Mouse (Mus musculus): ENCODE results near the gene Ccdc90b.
A peak's percentile ranks its signal among the peaks of the same experiment; 100 is the strongest.

Ccdc90b gene

DNA sequence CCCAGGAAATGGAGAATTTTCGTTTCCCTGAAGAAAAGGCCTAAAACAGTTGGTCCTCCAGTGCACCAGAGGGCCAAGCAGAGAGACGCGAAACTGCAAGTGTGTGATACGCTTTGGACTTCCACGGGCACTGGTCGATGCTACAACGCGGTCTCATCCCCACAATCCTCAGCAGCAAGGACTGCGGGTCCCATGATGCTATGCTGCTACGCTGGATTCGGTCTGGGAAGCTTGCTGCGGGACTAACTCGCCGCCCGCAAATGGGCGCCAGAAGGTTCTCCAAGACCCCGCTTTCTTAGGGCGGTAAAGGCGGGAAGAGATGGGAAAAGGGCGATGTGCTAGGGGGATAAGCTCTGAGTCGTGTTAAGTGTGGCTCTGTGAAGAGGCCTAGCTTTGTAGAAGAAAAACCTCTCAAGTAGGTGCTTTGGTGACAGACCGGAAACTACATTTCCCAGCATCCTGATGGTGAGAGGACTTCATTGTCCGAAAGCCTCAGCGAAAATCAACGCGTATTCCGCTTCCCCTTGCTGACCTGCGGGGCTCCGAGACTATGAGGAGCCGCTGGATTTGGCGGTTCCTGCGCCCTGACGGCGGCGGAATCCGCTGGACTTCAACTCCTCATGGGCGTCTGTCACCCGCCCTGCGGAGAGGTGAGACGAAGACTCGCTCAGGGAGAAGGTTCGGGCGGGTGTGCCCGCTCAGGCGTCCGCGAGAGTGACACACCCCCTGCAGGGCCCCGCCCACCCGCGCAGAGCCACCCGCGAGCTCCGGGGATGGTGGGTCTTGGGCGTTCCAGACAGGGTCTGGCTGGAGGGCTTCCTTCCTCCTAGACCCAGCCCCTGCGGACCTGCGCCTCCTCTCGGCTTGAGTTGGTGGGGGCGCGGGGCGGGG, at the start of gene Ccdc90b:
Gene Ccdc90b (plus strand): TSS at position 164 of the 891 bp plus-strand sequence.
- peak; percentile 91 for DNase-seq (ENCODE audit: low spot score)

DNA sequence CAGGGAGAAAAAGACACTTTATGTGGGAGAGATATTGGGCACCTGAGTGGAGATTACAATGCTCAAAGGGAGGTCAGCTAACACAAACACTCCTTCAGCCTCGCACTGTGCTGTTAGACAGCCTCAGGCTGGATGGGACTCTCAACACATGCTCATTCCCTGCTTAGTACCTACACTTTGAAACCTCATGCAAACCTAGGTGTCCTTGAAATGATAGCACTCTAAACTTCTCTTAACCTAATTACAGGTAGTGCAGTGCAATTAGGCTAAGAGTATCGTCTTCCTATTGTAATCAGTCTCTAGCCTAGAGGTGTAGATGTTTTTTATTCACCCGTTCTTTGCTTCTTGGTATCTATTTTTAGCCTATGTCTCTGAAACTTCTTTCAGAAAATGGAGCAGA, 40.6 kb upstream of the Ccdc90b start:
- no peak for DNase-seq (ENCODE audit: low spot score)

DNA sequence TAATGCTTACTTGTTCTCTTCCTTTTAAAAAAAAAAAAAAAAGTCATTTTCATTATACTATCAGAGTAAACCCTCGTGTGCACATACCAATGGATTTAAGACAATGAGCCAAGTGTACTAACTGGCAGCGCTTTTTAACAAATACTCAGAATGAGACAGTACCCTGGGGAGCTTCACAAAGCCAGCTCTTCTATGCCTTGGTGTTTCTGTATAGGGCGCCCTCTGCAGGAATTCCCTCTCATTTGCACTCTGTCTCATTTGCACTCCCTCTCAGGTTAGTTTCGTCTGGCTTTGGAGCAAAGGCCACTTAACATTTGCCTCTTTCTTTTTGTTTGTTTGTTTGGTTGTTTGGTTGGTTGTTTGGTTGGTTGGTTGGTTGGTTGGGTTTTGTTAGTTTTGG, 40.1 kb upstream of the Ccdc90b start:
- no peak for DNase-seq (ENCODE audit: low spot score)

DNA sequence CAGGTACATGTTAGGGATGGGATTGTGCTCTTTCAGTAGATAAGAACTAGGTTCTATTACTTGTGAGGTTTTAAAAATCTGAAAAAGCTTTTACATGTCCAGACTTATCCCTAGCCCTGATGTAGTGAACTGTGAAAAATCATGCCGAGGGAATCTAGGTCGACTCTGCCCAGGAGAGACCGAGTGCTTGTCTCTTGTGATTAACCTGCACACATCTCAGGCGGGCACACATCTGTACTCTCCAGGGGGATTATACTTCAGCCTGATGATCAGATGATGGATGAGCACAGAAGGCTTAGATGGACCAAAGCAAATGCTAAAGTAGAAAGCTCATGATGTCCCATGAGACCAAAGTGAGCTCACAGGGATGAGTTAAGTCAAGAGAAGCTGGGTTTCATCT, 31.7 kb upstream of the Ccdc90b start:
- no peak for DNase-seq (ENCODE audit: low spot score)

DNA sequence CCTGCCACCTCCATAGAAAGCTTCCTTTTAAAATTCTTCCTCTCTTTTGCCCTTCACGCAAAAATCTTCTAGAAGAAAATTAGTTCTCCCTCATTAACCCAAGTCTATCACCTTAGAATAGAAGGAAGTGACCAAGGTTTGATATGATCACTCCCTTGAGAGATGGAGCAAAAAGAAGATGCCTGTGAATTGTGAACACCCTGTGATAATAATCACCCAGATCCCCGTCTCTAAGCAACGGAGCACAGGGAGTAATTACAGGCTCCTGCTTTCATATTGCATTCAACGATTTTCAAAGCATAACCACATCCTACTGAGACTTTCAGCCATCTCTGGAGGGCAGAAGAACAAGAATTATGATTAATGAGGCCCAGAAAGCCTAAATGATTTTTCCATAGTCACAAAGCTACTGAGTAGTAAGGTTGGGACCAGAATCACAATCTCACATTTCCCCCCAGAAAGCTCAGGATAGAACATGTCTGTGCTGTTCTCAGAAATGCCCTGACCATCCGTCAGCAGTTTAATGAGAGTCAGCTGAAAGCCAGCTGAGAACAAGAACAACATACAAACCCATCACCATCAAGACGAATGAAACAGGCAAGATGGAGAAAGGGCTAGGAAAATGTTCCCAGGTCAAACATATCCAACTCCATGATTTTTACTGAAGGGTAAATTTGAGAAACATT, 28.5 kb upstream of the Ccdc90b start:
- no peak for DNase-seq (ENCODE audit: low spot score)

DNA sequence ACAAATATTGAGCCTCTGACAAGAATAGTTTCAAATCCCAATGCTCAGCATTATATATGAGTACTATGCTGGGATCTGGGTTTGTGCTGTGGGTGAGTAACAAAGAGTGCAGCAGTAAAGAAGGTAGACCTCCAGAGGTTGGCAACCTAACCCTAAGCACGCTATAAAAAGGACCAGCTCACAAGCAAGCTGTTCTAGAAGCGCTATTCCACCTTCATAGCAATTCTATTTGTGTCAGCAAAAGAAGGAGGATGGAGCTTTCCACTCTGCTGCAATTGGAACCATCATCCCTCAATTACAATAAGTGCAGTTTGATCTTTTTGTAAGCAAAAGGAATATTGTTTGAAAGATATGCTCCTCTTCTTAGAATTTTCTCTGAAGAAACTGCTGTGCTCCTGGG, 14.2 kb upstream of the Ccdc90b start:
- no peak for DNase-seq (ENCODE audit: low spot score)

DNA sequence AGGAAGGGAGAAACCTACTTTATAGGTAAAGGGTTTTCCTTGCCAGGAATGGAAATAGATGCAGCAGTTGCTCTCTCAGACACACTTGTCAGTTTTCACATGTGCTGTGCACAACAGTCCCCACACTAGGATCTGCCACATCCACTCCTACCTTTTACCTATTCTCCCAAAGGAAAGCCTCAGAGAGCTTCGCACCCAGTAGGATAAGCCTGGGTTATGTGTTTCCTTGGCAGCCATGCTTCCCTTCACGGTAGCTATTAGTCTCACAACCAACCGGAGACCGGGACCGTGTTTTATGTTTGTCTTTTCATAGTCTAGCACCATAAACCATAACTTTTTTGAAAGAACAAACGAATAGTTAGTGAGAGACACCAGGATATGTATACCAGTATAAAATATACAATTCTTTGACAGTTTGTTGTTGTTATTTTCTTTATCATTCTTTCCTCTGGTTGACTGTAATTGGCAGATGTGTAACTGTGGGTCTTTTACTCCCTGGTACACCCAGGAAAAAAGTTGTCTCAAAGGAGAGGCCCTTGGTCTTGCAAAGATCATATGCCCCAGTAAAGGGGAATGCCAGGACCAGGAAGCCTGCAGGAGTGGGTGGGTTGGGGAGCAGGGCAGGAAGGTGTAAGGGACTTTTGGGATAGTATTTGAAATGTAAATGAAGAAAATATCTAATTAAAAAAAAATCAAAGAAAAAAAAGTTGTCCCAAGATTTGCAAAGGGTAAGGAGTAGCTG, 10.5 kb upstream of the Ccdc90b start:
- no peak for DNase-seq (ENCODE audit: low spot score)

DNA sequence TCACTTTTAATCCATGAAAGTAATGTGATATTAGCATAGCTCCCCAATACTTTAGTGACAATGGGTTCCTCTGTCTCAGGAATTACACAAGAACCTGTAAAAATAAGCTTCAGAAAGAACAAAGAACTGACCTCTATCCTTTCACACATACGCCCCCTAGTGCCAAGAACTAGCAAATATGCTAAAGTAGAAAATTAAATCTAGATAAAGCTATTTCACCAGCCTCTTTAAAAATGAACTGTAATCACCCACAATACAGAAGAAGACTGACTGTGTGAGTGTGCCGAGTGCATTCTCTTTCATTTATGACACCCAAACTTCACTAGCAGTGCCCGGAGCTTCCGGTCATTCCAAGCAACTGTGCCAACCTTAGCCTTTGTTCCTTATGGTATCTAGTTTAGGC, 10.0 kb upstream of the Ccdc90b start:
- DNase-seq (ENCODE audit: low spot score), result no peak

DNA sequence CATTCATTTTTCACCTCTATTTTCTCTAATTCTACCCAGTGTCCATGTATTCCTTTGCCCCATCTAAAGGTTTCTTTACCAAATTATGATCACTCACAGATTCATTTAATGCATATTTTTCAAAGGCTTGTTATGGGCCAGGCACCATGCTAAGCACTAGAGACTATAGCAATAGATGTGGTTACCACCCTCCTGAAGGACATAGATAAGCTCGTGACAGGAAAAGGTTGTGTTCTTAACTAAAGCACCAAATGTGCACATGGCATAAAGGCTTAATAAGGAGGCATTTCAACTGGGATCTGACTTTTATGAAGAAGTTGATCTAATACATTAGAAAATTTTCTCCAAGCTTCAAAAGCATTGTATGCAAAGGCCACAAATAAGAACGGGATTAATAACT, 2.2 kb upstream of the Ccdc90b start:
- no peak for DNase-seq (ENCODE audit: low spot score)

DNA sequence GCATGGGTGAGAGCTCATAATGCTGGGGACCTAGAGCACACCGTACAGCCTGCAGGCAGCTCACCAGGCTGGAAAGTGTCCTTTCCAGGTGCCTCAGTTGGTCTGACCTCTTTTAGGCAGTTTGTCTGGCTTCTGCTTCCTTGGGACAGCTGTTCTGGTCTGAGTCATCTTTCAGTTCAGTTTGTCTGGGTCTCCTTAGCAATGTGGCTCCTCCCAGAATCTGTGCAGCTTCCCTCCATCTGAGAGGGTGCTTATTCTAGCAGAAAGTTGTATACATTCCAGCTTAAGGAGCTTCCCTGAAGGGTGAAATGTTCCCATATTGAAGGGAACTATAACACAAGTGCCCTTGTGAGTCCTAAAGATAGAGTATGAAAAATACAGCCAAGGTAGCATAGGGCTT, 5.8 kb downstream of the Ccdc90b start:
- no peak for DNase-seq (ENCODE audit: low spot score)

DNA sequence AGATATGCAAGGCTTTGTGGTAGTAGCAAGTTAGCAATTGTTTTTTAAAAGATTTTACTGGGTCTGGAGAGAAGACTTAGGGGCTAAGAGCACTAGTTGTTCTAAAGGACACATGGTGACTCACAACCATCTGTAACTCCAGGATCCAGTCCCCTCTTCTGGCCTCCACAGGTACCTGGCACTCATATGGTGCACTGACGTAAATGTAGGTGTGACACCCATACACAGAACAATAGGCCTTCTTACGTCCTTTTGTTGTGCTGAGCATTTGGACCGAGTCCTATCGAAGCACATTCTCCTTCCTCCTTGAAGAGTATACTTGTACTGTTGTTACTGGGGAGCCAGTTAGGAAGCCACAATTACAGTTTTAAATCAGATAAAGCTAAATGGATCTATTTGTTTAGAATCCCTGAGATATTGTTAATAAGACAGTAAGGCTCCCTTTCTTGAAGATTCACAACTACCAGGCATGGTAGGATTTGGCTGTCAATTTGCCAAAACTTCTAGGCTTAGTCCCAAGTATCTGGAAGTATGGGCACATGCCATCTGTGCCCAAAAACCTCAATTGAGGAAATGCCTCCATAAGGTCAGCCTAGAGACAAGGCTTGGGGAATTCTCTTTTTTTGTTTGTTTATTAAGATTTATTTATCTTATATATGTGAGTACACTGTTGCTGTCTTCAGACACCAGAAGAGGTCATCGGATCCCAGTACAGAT, 19.7 kb downstream of the Ccdc90b start:
- no peak for DNase-seq (ENCODE audit: low spot score)

DNA sequence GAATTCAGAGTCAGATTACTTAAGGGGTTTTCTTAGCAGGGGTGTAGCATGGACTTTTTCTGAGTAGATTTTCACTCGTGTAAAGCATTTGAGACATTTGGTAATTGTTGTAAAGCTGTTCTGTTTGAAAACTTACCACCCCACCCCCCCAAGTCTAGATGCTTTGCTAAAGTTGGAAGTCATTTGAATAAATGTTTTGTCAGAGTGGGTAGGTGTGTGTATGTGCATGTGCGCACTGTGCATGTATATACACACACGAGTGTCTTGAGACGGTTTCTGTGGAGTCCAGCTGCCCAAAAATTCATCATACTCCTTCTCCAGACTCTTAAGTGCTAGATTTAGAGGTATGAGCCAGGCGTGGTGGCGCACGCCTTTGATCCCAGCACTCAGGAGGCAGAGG, 22.6 kb downstream of the Ccdc90b start:
- DNase-seq (ENCODE audit: low spot score), result no peak

DNA sequence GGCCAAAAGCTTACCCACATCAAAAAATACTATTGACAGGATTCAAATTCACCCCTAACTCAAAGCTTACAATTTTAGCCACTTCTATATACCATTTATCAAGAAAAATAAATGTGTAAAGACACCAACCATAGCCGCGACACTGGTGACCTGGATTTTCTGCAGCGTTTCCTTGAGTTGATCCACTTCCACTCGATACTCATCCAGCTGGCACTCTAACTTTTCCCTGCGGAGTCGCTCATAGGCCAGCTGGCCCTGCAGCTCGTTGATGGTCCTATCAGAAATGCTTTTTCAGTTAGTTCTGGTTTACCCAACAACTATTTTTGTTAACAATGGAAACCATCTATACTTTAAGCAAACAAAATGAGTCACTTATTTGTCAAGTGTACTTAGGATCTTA, 29.0 kb downstream of the Ccdc90b start:
- no peak for DNase-seq (ENCODE audit: low spot score)

DNA sequence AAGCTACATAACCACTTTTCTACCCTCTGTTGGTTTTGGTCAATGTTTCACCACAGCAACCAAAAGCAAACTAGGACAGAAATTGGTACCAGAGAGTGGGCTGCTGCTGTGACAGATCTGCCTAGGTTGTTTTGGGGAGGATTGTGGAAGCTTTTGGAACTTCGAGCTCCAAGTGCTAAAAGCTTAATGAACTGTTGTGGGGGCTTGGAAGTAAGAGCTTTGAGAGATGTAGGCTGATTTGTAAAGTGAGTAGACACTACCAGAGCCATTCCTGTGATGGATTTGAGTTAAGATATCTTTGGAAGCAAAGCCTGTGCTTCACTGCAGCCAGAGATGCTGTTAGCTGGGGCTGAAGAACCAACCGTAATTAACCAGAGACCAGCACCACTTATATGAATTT, 29.9 kb downstream of the Ccdc90b start:
- DNase-seq (ENCODE audit: low spot score), result no peak

DNA sequence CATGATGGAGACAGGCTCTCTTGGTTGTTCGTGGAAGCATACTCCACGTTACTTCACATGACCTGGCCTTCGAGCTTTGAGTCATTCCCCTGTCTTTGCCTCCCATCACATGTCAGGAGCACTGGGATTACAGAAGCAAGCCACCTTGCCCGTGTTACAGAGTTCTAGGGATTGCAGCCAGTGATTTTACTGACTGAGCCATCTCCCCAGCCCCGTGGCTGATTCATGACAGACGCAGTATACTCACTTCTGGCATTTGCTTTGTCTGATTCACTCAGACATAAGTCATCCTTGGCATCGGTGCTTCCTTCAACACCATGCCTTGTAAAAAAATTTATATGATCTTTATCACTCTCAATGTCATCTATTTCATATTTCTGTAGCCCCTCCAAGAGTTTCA, 44.0 kb downstream of the Ccdc90b start:
- no peak for DNase-seq (ENCODE audit: low spot score)

DNA sequence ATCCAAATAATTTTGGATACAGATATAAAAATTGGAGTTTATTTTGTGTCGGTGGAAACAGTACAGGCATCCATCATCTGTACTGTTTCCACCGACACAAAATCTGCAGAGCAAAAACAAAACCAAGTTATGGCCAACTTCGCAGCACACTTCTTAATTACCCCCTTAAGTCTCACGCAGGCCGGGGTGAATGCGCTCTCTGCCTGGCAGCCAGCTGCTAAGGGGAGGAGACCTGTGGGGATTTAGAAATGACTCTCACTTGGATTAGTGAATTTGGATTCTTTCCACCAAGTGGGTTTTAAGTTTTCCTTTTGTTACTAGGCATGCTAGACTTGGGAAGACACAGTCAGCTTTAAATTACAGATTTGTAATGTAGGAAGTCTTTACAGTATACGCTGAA, 49.9 kb downstream of the Ccdc90b start:
- DNase-seq (ENCODE audit: low spot score), result no peak

DNA sequence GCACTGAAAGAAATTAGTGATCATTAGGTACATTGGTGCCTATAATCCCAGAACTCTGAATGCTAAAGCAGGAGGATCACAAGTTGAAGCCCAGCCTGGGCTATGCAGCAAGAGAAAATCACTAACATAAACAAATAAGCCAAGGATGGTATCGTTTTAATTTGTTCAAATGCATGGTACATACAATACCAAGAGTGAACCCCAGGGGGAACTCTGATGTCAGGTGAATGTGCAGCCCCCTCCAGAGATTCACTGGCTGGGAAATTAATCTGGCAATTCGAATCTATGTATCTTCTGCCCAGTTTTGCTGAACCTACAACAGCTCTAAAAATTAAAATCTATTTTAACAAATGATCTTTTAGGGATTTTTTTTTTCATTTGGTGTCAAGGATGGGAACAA, 63.5 kb downstream of the Ccdc90b start:
- DNase-seq (ENCODE audit: low spot score), result no peak

DNA sequence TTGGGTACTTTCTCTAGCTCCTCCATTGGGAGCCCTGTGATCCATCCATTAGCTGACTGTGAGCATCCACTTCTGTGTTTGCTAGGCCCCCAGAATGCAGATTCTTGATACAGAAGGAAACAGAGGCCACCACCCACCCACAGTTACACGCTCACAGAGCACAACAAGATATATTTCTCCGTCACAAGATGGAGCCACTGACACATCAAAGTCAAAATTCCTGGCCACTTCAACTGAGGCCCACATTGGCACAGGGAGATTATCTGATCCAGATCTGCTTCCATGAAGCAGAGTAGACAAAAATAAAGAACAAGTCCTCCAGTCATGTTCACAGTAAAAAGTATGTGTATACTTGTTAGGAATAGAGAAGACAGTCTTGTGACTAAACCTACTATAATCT, 69.2 kb downstream of the Ccdc90b start:
- no peak for DNase-seq (ENCODE audit: low spot score)
